Mouse (Mus musculus): ENCODE data around the gene Bola1.
A peak's percentile ranks its signal among the peaks of the same experiment; 100 is the strongest.

DNA sequence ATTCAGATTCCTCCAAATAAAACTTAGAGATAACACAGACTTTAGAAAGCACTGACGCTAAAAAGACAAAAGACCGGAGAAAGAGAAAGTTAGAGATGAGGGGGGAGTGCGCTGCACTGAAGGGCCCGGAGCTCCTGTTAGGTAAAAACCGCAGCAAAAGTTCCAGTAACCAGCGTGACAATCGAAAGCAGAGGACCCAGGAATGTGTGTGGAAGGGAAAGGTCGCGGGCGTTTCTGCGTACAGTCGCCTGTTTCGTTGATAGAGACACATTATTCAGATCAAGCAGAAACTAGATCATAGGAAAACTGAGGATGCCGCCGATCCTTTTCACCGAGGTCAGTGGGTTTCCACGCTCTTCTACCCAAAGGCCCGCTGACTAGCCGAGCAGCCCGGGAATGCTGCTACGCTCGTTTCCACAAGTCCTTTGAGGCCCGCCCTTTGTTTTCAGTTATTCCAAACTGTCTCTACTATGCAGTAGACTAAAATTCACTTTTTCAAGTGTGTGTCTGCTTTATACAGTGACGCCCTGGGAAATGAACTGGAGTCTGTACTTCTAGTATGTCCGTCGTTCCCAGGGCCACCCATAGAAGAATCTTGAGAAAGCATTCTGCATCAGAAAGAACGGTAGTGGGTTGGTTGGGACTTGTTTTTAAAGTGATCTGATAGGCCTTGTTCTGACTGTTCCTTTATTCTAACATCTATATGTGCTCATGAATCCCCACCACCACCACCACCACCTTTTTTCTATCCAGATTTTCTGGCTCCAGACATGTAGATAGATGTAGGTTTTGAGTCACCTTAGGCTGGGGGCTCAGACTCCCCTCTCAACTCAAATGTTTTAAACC is 44.3 kb upstream of the Bola1 start:
- no peak for TF ChIP-seq CTCF (IDR thresholded peaks at IDR 0.05; ENCODE audit: insufficient read depth, low read length)
- TF ChIP-seq POLR2A (IDR thresholded peaks at IDR 0.05; ENCODE audit: borderline replicate concordance, extremely low read depth, low read depth, low read length): peak; percentile 49; the same call in 1 of the 2 replicates

Data from lung, adult 2 months (tissue).